Mouse (Mus musculus): Measurements from ENCODE around the gene Wbp1l.
A peak's percentile ranks its signal among the peaks of the same experiment; 100 is the strongest.

The Wbp1l gene

DNA sequence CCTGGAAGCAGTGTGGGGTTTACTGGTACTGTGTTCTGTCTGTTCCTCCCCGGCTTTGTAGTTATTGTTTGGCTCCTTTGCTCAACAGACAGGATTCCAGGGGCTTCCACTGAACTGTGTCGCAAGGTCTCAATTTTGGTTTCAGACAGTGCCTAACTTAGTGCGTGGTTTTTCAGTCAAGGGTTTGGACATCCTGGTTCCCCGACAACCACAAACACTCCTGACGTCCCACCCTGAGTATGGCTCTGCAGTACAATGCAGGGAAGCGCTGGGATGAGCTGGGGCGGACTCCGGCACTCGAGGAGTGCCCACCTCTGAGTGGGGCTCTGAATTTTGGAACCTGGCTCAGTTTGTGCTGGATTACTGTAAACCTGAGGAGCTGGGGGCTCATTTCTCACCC is 30.9 kb downstream of the Wbp1l start:
- DNase-seq (ENCODE audit: low read depth in 2 of 2, low spot score in 2 of 2): no peak

DNA sequence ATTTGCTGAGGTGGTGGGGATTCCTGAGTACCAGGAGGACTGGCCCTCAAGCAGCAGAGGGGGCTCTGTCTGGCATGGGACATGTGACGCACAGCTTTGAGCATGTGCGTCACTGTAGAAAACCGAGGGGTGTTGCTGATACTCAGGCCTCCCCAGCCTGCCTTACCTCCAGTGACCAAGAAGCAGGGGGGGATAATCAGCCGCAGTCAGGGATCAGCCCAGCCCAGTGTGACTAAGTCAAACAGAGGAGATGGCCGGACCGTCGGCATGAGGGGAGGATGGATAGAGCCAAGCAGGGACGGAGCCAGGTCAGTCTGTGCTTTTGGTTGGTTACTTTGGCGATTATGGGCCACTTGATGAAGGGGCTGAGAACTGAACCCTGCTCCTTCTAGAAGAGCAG is 32.8 kb downstream of the Wbp1l start:
- no peak for DNase-seq (ENCODE audit: low read depth in 2 of 2, low spot score in 2 of 2)

DNA sequence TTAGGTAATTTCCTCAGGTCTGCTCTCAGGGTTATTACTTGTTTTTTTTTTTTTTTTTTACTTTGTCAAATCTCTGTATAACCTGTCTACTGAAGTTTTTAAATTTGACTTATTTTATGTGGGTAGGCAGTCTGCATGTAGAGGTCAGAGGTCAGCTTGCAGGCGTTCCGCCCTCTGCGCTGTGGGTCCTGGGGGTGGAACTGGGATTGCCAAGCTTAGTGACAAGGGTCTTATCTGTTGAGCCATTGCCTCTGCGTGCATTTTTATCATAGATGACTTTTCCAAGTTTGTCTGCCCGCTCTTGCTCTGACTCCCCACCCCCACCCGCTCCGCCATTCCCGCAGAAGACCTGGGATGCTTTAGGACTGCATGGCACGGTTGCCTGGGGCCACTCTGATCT is 36.9 kb downstream of the Wbp1l start:
- no peak for DNase-seq (ENCODE audit: low read depth in 2 of 2, low spot score in 2 of 2)

DNA sequence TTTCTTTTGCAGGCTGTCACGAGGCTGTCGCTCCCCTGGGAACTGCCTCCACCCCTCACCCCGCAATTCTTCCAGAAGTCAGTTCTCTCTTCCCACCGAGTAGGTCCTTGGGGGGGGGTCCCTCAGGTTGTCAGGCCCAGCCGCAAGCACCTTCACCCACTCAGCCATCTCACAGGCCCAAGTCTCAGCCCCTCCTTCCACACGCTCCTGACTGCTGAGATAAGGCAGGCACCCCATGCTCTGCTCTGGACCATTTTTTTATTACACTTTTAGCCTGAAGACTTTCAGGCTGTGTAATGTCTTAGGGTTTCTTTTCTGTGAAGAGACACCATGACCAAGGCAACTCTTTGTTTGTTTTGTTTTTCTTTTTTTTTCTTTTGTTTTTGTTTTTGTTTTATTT is 38.7 kb downstream of the Wbp1l start:
- DNase-seq (ENCODE audit: low read depth in 2 of 2, low spot score in 2 of 2): no peak

DNA sequence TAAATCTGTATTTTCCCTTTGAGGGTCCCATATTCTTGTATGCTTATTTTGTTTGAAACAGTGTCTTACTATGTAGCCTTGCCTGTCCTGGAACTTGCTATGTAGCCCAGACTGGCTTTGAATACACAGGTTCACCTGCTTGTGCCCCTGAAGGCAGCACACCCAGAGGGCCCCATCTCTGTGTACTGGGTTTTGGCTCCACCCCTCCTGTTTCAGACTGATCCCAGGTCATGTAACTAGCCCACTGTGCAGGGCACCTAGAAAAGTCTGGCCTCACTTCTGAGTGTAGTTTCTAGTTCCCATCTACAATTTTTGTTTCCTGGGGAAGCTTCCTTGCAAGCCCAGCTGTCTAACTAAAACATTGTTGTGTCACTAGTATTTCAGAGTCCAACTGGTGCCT is 40.2 kb downstream of the Wbp1l start:
- no peak for DNase-seq (ENCODE audit: low read depth in 2 of 2, low spot score in 2 of 2)

DNA sequence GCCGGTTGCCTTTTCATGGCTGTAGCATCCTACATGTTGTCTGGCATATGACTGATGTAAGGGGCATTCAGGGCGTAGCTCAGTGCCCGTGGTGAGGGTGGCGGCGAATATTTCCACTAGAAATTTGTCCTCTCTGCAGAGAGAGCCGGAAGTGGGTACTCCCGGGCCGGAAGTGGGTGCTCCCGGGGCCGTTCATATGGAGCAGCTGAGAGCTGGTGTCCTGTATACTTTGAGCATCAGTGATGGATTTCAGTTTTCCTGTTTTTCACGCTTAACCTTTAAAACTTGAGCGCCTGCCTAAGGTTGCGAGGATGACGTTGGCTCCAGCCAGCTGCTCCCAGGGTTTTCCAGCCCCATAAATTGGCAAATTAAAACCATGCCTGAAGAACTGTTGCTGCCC is 40.6 kb downstream of the Wbp1l start:
- DNase-seq (ENCODE audit: low read depth in 2 of 2, low spot score in 2 of 2): no peak

DNA sequence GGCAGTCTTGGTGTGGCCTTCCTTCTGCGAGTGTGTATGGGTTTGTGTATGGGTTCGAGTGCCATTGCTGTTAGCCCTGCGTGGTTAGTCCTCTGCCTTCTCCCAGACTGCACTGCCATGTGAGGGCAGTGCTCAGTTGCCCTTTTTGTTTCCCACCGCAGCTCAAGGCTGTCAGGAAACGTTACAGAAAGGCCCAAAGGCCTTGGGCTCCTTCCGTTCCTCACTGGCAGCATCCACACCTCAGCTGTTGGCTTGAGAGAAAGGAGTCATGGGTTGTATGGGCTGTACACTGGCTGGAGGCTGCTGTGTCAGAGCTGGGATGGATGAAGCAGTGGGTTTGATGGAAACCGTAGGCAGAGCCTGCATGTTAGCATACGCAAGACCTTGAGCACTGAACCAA is 41.9 kb downstream of the Wbp1l start:
- no peak for DNase-seq (ENCODE audit: low read depth in 2 of 2, low spot score in 2 of 2)

DNA sequence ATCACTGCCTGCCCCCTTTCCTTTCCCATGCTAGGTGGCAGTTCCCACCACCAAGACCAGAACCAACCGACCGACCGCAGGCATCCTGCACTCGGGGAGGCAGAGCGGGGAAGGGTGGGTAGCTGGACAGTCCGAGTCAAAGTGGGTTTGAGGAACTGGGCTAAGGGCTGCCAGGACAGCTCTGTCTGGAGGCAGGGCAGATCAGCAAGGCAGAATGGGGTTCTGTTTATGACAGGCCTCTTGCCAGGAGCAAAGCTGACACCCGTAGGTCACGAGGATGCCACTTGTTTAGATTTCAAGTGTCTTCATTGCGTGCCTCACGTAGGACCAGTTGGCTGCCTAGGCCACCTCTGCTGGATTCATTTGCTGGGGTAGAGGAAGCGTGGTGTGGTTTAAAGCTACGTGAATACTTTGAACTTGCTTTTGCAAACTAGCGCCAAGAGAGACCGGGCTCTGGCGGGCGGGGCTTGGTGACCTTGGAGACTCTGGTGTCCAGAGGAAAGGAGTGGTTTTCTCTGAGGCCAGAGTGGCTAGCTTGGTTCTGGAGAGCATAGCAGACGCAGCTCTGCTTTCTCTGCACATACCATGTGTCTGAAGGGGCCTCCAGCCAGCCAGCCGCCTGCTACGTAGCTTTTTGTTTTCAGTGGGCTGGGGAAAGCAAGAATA is 42.7 kb downstream of the Wbp1l start:
- DNase-seq (ENCODE audit: low read depth in 2 of 2, low spot score in 2 of 2): no peak

DNA sequence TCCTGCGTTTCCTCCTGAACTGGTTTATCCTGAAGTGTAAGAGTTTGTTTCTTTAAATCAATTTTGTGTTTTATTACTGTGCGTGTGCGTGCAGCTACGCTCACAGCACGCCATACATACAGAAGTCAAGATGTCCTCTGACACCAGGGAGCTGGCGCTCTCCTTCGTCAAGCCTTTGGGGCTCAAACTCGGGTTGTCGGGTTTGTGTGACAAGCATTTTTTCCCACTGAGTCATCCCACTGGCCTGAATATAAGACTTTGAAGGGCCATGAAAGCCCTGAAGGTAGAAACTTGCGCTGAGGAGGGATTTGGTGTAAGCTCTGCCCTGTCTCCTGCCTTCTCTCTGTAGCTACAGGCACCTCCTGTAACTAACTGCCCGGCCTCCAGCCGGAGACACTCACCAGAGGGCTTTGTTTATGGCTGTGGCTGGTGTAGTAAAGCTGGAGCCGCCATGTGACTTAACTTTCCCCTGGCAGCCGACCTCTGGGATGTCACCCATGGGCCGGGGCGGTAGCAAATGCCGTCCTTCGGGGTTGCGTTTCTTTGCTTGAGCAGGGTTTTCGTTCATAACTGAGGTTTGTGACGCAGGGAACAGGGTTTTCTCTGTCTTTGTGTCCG is 43.4 kb downstream of the Wbp1l start:
- no peak for DNase-seq (ENCODE audit: low read depth in 2 of 2, low spot score in 2 of 2)

DNA sequence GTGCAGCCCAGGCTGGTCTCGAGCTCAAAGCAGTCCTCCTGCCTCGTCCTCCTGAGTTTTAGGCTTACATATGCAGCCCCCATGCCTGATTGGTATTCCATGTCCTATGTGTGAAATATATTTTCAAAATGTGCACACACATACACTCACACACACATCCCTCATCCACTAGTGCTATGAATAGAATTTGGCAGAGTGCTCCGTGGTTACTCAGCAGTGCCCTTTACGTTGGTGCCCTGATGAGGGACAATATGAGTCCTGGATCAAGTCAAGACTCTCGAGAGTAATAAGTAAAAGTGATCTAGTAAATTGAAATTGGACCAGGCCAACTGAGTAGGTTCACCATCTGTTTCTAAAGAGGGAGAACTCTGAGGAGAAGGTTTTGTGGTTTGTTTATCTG is 44.4 kb downstream of the Wbp1l start:
- DNase-seq (ENCODE audit: low read depth in 2 of 2, low spot score in 2 of 2): no peak

DNA sequence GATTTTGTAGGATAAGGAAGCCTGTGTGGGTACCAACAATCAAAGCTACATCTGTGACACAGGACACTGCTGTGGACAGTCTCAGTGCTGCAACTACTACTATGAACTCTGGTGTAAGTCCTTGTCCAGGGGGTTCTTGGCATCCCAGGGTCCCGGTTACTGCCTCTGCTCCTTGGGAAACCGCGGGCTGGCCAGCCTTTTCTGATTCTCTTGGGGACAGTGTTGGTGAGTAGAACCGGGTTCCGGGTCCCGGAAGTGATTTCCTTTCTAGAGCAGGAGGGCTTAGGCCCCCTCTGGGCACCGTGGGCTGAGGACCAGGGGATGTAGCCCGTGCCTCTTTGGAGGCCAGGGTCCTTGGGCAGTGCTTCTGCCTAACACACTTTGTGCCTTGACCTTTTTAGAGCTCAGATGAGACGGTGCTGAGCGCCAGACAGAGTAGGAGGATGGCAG is 45.5 kb downstream of the Wbp1l start:
- DNase-seq (ENCODE audit: low read depth in 2 of 2, low spot score in 2 of 2): no peak

DNA sequence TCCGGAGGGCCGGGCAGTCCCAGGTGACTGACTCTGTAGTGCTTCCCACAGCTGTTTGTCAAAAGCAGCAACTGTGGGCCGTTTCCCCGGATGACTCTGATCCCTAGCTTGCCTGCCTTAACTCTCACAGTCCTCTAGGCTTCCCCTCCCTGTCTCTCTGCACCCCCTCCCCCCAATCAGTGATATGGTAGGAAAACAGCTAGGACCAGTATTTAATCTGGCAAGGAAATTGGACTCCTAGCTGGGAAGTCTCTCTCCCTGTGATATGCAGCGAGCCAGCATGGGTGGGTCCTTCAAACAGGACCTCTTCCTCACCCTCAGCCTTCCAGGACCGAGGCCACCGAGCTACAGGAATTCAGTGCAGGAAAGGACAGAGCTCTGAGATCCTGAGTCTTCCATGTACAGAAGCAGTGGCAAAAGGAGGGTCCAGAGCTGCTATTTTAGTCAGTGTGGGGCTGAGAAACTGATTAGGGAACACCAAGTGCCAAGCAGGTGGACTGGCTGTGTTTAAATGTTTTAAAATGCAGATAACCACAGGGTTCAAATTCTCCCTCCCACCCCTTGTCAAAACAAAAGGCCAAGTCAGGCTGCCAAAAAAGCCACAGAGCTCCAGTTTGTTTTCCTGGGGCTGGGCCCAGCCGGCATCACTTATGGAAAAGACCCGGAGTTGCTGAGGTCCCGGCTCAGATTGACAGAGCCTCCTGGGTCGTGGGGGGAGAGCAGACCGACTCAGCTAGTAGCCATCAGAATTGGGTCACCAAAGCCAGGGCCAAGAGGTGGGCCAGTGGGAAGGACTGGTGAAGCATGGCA is 46.1 kb downstream of the Wbp1l start:
- no peak for DNase-seq (ENCODE audit: low read depth in 2 of 2, low spot score in 2 of 2)

DNA sequence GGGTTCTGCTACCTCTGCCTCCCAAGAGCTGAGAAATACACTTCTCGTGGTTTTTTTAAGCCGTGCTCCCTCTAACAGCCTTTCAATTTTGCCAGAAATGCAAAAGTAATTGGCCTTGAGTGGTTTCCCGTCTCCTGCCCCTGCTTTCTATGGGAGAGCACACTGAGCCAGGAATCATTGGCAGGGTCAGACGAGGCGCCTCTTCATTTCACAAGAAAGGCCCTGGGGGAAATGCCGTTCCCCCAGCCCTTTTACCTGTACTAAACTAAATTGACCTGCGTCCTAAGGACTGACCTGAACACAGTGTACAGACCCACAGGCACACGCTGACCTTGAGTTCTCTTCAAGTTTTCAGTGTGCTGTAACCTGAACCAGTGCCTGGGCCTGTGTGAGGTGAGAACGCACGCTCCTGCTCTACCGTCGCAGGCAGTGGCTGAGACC is 47.2 kb downstream of the Wbp1l start:
- DNase-seq (ENCODE audit: low read depth in 2 of 2, low spot score in 2 of 2): no peak

DNA sequence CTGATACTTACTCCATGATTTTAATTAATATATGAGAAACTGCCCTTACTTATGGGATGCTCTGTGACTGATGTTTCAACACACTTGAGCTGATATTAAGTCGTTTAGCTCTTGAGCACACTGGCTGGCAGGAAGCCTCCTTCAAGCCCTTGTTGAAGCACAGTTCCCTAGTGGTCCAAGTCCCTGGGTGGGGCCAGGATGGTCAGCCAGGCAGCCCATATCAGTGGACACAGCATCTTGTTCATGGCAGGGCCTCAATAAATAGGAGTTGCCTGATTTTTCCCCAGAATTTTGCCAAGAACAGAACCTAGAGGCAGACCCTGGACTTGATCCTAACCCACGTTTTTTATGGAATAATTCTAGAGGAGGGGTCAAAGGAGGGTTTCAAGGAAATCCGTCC is 48.4 kb downstream of the Wbp1l start:
- DNase-seq (ENCODE audit: low read depth in 2 of 2, low spot score in 2 of 2): no peak

DNA sequence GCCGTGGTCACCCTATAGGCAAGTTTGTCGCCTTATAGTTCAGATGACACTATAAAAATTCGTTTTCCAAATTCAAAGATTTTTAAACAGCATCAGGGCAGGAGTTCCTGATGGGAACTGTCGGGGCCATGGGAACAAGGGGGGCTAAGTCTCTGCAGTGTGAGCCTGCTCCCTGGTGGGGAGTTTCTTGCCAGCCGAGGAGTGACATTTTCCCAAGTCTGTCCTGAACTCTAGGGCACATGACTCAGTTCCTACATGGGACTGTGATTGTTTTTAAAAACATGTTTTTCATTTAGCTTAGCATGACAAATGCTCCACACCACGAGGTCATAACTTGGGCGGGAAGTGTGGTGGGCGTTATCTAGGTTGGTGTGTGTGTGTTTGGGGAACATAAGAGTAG is 49.0 kb downstream of the Wbp1l start:
- DNase-seq (ENCODE audit: low read depth in 2 of 2, low spot score in 2 of 2): no peak

DNA sequence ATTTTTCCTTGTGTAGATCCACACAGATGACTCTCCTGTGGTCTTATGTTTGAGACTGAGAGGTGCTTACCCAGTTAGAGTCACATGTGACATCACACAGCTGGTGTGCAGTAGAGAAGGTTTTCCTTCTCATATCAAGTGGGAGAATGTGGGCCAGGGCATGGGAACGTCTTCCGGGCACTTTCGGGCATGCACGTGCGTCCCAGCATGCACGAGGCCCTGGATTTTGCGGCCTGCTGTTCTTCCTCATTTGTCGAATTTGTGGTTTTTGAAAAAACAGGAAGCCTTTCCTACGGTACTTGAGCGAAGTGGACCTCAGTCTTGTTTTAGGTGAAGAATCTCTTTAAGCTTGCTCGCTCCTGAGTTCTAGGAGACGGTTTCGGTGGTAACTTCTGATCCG is 49.7 kb downstream of the Wbp1l start:
- DNase-seq (ENCODE audit: low read depth in 2 of 2, low spot score in 2 of 2): no peak

DNA sequence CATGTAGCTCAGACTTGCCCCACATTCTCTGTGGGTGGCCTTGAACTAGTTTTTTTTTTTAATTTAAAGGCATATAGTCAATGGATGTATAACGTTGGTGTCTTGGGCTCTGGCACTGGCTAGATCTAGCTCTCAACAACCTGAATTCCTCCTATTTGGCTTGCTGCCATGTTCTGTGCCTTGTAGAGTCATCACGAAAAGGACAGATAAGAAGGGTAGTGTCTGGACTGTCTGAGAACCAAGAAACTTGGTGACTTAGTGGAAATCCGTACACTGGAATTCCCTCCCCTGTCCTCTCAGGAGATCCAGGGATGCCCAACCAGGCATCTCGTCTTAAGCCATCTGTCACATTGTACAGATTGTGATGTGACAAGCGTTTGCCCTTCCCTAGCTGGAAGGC is 54.3 kb downstream of the Wbp1l start:
- no peak for DNase-seq (ENCODE audit: low read depth in 2 of 2, low spot score in 2 of 2)

DNA sequence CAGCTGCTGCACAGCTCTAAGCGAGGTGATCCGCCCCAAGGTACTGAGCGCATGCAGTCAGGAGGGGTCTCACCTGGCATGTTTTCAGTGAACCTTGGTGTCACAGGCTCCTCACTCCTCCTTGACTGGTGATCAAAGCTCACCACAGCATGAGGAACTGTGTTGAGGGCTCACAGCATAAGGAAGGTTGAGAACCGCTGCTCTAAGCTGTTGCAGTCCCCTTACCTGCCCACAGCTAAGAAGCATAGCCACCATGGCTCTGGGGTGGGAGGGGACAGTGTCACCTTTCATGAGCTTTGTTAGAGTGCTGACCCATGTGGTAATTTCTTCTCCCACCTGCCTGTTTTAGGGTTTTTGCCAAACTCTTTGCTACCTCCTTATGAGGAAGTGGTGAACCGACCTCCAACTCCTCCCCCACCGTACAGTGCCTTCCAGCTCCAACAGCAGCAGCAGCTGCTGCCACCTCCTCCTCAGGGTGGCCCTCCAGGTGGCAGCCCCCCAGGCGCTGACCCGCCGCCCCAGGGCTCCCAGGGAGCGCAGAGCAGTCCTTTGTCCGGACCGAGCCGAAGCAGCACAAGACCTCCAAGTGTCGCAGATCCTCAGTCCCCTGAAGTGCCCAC is 54.8 kb downstream of the Wbp1l start:
- peak in 1 of 2 experiments; percentile 9 for DNase-seq (ENCODE audit: low read depth in 2 of 2, low spot score in 2 of 2)

DNA sequence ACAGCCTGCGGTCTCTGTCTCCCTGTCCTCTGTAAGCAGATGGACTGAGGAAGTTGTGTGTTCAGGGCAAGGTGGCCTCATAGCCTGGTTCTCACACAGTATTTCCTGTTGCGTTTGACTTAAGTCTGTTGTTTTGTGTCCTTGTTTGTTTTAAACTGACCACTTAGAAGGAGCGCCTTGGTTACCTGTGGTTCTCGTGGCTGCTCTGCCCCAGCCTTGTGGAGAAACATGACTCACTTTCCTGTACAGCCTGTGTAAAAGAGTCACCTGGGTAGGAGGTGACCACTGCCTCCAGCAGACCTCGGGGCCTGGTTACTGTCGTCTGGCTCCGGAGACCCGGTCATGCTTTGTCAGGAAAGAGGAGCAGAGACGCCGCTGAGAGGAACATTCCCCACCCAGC is 56.7 kb downstream of the Wbp1l start:
- no peak for DNase-seq (ENCODE audit: low read depth in 2 of 2, low spot score in 2 of 2)

DNA sequence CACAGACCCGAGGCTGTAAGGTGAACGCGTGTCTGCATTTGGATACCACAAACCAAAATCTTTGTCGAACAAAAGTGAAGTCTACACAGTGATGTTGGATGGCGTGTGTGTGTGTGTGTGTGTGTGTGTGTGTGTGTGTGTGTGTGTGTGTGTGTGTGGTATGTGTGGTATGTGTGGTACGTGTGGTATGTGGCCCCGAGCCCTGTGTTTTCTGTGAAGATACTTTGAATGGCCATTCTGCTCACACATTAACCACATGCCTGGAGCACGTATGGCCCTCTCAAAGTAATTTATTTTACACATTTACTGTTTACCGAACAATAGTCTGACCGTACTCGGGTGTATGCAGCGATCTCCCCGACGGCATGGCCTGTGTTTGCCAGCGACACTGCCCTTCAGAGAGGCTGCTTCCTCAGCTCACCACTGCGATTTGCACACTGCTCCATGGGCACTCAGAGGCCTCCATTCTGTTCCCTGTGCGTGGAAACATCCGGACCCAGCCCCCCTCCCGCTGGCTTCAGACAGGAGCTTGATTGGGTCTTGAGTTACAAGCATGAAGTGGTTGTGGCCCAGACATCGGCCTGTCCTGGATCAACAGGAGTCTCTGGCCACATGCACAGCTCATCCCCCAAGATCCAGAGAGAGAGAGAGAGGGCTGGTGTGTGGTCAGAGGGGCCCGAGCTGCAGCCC is 57.4 kb downstream of the Wbp1l start:
- DNase-seq (ENCODE audit: low read depth in 2 of 2, low spot score in 2 of 2): no peak

DNA sequence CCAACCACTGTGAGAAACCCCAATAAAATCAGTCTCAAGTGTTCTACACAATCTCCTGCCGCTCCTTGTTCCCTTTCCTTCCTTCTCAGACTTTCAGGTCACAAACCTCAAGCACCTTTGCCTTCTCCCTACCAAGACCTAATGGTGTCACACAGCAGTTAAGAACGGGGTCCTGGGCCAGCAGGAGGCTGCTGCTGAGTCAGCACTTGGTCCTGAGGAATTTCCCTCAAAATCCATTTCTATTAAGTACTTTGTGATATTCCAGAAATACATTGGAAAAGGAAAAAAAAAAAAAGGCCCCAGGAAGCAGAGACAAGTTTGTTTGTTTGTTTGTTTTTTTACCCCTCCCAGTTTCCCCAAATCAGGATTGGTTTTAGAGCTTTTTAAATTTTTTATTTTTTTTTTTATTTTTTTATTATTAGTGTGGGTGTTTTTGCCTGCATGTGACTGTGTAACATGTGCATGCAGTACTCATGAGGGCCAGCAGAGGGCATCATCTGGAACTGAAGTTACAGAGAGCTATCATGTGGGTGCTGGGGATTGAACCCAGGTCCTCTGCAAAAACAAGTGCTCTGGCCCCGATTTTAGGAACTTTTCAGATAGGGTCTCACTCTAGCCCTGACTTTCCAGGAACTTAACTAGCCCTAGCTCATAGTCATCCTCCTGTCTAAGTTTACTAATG is 58.6 kb downstream of the Wbp1l start:
- DNase-seq (ENCODE audit: low read depth in 2 of 2, low spot score in 2 of 2): peak in 1 of 2 experiments; percentile 27

All from CD8-positive naive resting alpha-beta T cell, adult 2 months (primary cell).